Mouse (Mus musculus): Measurements from ENCODE around the gene Sgf29.

DNA sequence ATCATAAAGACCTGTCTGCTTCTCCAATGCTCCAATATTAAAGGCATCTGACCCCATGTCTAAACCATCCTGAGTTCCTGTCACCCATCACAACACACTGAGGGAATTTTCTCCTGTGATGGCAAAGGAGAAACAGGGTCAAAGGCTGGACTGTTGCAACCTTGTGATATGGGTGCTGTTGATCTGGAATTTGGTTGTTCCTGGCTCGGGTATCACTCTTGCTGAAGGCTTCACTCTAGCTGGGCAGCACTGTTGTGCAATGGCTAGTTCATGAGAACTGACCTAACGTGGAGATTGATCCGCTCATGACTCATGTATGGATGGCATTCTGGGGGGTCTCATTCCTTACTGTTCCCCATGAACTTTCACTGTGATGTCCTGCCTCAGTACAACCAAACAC, 39.9 kb downstream of the Sgf29 start:
- TF ChIP-seq CTCF (IDR thresholded peaks at IDR 0.05) (no peak), EP300 (IDR thresholded peaks at IDR 0.05) (no peak)
